28 mouse cellular contexts compared by ENCODE assay signal in genomic region chr9:94665248-94665647, GRCm38 (mm10). TPM values are rescaled to one million over a fixed set of nuclear protein-coding genes. Genes with fewer than 3 reads are reported as not detected.
DNase-seq lines count a peak whose midpoint lies in the region; ATAC-seq and TF ChIP-seq lines count a peak whose summit lies in the region.
"Had no signal": no experiment of that assay in that cellular context is flagged by ENCODE, and none has a peak within 500 bp of the region (broad histone marks: within the 10 kb centered on the region; RNA-seq: fewer than 3 reads in every experiment).

No protein-coding gene starts in this region.

- H3K4me1 ChIP-seq in kidney, adult 2 months (ENCODE audit: control insufficient read depth, insufficient read depth, low read length), result no peaks in the 10 kb centered on the region

- no peak overlapping the region for H3K4me3 ChIP-seq in kidney, adult 2 months (ENCODE audit: insufficient read depth, low read depth, low read length)
- H3K4me3 ChIP-seq: forebrain, embryonic 13.5 days; hindbrain, embryonic 12.5 days; intestine, embryonic 15.5 days; liver, embryonic 13.5 days; lung, embryonic 15.5 days; neural tube, embryonic 12.5 days had no signal

- DNase-seq in spleen, postnatal 36 days (ENCODE audit: low spot score in 2 of 2), result peak; percentile 13 to 29
- no peak for DNase-seq in spleen, adult 12 weeks (ENCODE audit: low spot score)
- no peak for DNase-seq in kidney, adult 2 months
- no peak for DNase-seq in lung, postnatal 4 days
- DNase-seq in left cerebral cortex, adult 8-10 months (ENCODE audit: low spot score in 2 of 2), result no peak
- DNase-seq: adrenal gland, postnatal 36 days; cerebellum, adult 8-10 months; cerebellum, postnatal 25 days; gastrocnemius, postnatal 10 days; heart, postnatal 14 days; kidney, adult 8-10 months; kidney, postnatal 4 days; liver, embryonic 13.5 days; midbrain, embryonic 14.5 days; thymus, adult 18-20 months; thymus, postnatal 25 days had no signal

- WGBS in kidney, adult 2 months, result 76% methylated on average over 4 of the region's 4 CpGs

- H3K27ac ChIP-seq in kidney, adult 2 months (ENCODE audit: insufficient read depth, low read depth, low read length), result no peak overlapping the region
- H3K27ac ChIP-seq: forebrain, embryonic 13.5 days; hindbrain, embryonic 12.5 days; hindbrain, postnatal 0 days; intestine, embryonic 15.5 days; kidney, postnatal 0 days; liver, embryonic 13.5 days; lung, embryonic 15.5 days; neural tube, embryonic 12.5 days; stomach, postnatal 0 days had no signal

- TF ChIP-seq POLR2A in kidney, adult 2 months (IDR thresholded peaks at IDR 0.05; ENCODE audit: low read depth, low read length), result no peak

- H3K36me3 ChIP-seq in kidney, adult 2 months (ENCODE audit: control insufficient read depth, insufficient read depth, low read length), result no peaks in the 10 kb centered on the region
- H3K36me3 ChIP-seq: hindbrain, embryonic 12.5 days; intestine, embryonic 15.5 days; liver, embryonic 13.5 days; lung, embryonic 15.5 days; neural tube, embryonic 12.5 days had no signal

- ATAC-seq in common myeloid progenitor, adult 5-6 weeks (replicated peaks; ENCODE audit: low read depth, poor library complexity, severe bottlenecking), result peak; percentile 69
- ATAC-seq in megakaryocyte, adult 5-6 weeks (ENCODE audit: poor library complexity, severe bottlenecking), result peak; percentile 71
- ATAC-seq: forebrain, embryonic 13.5 days; hindbrain, postnatal 0 days; intestine, embryonic 15.5 days; Patski had no signal

- no peaks in the 10 kb centered on the region for H3K27me3 ChIP-seq in kidney, adult 2 months (replicated peaks; ENCODE audit: control insufficient read depth, insufficient read depth, low read length)
- H3K27me3 ChIP-seq: CH12.LX; forebrain, embryonic 13.5 days; hindbrain, embryonic 12.5 days; intestine, embryonic 15.5 days; liver, embryonic 13.5 days; lung, embryonic 15.5 days; neural tube, embryonic 12.5 days; Patski had no signal

- no peak for TF ChIP-seq CTCF in kidney, adult 2 months (conservative IDR thresholded peaks at IDR 0.05; ENCODE audit: insufficient read depth, insufficient read length, low read depth, low read length)

RNA-seq across cellular contexts. Expression of gene Slc9a9, which starts 4.5 kb away (rescaled TPM):
- total RNA-seq in common myeloid progenitor, adult 5-6 weeks (2017), result 13.7 and 15.9 TPM in 2 replicates
- 19.1 and 21.5 TPM in 2 replicates for total RNA-seq in megakaryocyte, adult 5-6 weeks (2015)
- 20.8 and 21.9 TPM in 2 replicates for total RNA-seq in megakaryocyte, adult 5-6 weeks (2017)
- 1.2 and 1.5 TPM in 2 replicates for polyA plus RNA-seq in kidney, adult 2 months (2012; rRNA removed)
- total RNA-seq in left cerebral cortex, adult 8-10 months (2022), result 10 to 100 TPM; 20.8 to 27.9 (median 24.4) TPM
- total RNA-seq: CH12.LX had no signal

Comparison
In these comparisons a context has a peak if more than half of its experiments do, and no peak if none do; other contexts are left out.
1. DNase-seq: peak in spleen, postnatal 36 days (2 of 2); none in spleen, adult 12 weeks (single experiment), kidney, adult 2 months (single experiment), lung, postnatal 4 days (0 of 2) and left cerebral cortex, adult 8-10 months (0 of 2).